ENCODE assay signal across 11 mouse cellular contexts in the genomic region with DNA sequence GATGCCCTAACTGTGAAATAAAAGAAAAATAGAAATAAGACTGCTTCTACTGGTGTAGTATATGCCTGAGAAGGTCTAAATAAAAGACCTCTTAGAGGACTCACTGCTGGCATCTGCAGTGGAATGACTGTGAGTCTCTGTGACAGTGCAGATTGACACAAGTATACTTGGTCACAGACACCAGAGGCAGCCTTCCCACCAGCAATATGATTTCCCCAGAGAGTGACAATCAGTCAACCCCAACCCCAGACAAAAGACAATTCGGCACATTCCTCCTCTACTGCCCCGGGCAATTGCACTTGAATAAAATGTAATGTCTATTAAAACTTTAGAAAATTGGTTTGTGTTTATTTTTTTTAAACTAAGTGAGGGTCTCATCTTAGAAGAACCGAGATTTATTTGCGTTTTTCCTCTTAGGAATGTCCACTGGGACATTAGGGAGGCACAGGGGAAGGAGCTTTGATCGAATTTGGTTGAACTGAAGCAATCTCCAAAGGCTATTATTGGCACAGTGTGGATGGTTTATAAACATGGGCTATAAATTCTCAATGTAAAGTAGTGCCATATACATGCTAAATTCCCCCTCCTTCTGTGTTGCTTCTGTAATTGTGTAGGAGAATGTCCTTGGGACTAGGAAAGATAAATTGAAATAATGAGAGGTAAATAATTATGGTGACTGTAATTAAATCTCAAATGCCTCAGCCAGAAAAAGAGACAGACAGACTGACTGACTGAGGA.
"Had no signal": no experiment of that assay in that cellular context is flagged by ENCODE, and none has a peak within 500 bp of the region (broad histone marks: within the 10 kb centered on the region; RNA-seq: fewer than 3 reads in every experiment).

No protein-coding gene starts in this region.

- H3K36me3 ChIP-seq: limb, embryonic 13.5 days had no signal

- DNase-seq: kidney, adult 11 months; kidney, postnatal 10 days; kidney, postnatal 4 days; left cerebral cortex, postnatal 4 days; lung, adult 18-20 months; thymus, postnatal 4 days had no signal

- H3K4me2 ChIP-seq: limb, embryonic 13.5 days had no signal

- H3K27me3 ChIP-seq: limb, embryonic 13.5 days had no signal

- H3K4me3 ChIP-seq: layer of hippocampus, adult 2 months; limb, embryonic 13.5 days had no signal

- H3K27ac ChIP-seq: layer of hippocampus, adult 2 months; limb, embryonic 13.5 days; liver, embryonic 14.5 days; stomach, postnatal 0 days had no signal

- ATAC-seq: midbrain, embryonic 16.5 days had no signal

- H3K9me3 ChIP-seq: limb, embryonic 13.5 days had no signal

- H3K9ac ChIP-seq: limb, embryonic 13.5 days; liver, embryonic 14.5 days had no signal
